Mouse (Mus musculus): Measurements from ENCODE around the gene Wdr44. TPM values are rescaled to one million over a fixed set of nuclear protein-coding genes. Genes with fewer than 3 reads are reported as not detected.

Wdr44 gene
- 1 to 10 TPM; 9.1 to 9.3 TPM for total RNA-seq (2021)
- 2.1 and 2.7 TPM in 2 replicates for polyA plus RNA-seq (2012; rRNA removed)
- long read RNA-seq, full-length matches to known transcripts: 9 of 16 reads
- long read RNA-seq, partial matches to known transcripts: 4 of 16 reads
- long read RNA-seq, other reads (novel, unspliced or antisense): 3 of 16 reads

GRCm38 (mm10) chrX:23692722-23693442, at the start of gene Wdr44:
Gene Wdr44, plus strand, starts transcription at chrX:23693051.
- DNase-seq: peak; percentile 95
- intact Hi-C loops (cut with DNase I): loop anchor here (5.0 kb wide), 2 partner anchors 74 to 326 kb away; partner anchors contain the start of gene Klhl13
- 7% methylated on average over 50 of the region's 51 CpGs for WGBS
- Histone ChIP-seq H3K4me1 (ENCODE audit: control insufficient read depth, insufficient read depth, low read length) (no peaks in the 10 kb centered on the region; the same call in 1 of the 2 replicates), H3K4me3 (peak within 1 kb of the TSS; percentile 75), H3K9ac (ENCODE audit: low read depth, low read length) (peak within 1 kb of the TSS; percentile 88), H3K36me3 (ENCODE audit: control insufficient read depth, insufficient read depth, low read length) (no peaks in the 10 kb centered on the region), H3K27ac (peak within 1 kb of the TSS; percentile 90), H3K27me3 (ENCODE audit: control insufficient read depth, insufficient read depth, low read length) (no peaks in the 10 kb centered on the region), H3K79me2 (replicated peaks; ENCODE audit: control insufficient read depth, insufficient read depth, low read length) (no peaks in the 10 kb centered on the region)
- peak; percentile 75 for TF ChIP-seq POLR2A (IDR thresholded peaks at IDR 0.05; ENCODE audit: insufficient read depth, low read depth, low read length)
- no peak for TF ChIP-seq EP300 (IDR thresholded peaks at IDR 0.05; ENCODE audit: insufficient read depth, low read depth, low read length)

DNA sequence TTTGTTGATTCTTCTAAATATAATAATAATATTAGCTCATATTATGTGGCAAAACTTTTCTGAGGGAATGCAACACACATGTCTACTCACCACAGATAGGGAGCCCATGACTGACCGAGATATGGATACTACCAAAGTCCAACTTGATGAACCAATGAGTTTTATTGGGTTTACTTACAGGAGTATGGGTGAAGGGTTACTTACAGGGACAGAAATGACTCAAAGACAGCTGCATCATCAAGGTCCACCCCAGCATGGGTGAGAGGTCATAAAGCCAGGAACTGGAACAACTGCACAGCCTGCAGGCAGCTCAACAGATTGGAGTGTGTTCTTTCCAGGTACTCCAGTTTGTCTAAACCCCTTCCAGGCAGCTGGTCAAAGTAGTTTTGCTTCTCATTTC, 44.5 kb upstream of the Wdr44 start:
- H3K27ac ChIP-seq: no peak overlapping the region
- H3K27me3 ChIP-seq (ENCODE audit: control insufficient read depth, insufficient read depth, low read length): no peaks in the 10 kb centered on the region
- DNase-seq: no peak
- no peak overlapping the region for H3K4me3 ChIP-seq
- H3K79me2 ChIP-seq (replicated peaks; ENCODE audit: control insufficient read depth, insufficient read depth, low read length): no peaks in the 10 kb centered on the region
- 79% methylated on average over 1 of the region's 1 CpGs for WGBS
- TF ChIP-seq EP300 (IDR thresholded peaks at IDR 0.05; ENCODE audit: insufficient read depth, low read depth, low read length): no peak
- TF ChIP-seq CTCF (IDR thresholded peaks at IDR 0.05): no peak
- no peak for TF ChIP-seq POLR2A (IDR thresholded peaks at IDR 0.05; ENCODE audit: insufficient read depth, low read depth, low read length)
- intact Hi-C loops (cut with DNase I): no loop called here
- no peaks in the 10 kb centered on the region for H3K36me3 ChIP-seq (ENCODE audit: control insufficient read depth, insufficient read depth, low read length)
- H3K4me1 ChIP-seq (ENCODE audit: control insufficient read depth, insufficient read depth, low read length): no peaks in the 10 kb centered on the region
- H3K9ac ChIP-seq (ENCODE audit: low read depth, low read length): no peak overlapping the region

DNA sequence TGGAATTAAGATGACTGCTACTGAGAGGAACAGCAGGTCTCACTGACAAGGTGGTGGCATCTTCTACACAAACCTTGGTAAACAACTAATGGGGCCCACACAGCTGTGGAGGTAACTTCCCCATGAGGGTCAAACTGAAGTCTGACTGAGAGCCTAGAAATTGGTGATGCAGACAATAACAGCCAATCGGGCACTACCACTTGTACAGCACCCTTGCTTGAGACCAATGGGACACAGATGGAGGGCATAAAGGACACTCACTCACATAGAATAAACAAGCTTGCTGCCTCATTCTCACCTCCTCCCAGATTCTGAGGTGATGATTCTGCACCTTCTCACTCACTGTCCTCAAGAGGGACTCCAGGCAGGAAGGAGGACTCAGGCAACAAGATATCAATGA, 30.6 kb upstream of the Wdr44 start:
- Histone ChIP-seq H3K27ac (no peak overlapping the region), H3K36me3 (ENCODE audit: control insufficient read depth, insufficient read depth, low read length) (no peaks in the 10 kb centered on the region), H3K4me1 (ENCODE audit: control insufficient read depth, insufficient read depth, low read length) (no peaks in the 10 kb centered on the region), H3K79me2 (replicated peaks; ENCODE audit: control insufficient read depth, insufficient read depth, low read length) (no peaks in the 10 kb centered on the region), H3K4me3 (no peak overlapping the region), H3K27me3 (ENCODE audit: control insufficient read depth, insufficient read depth, low read length) (no peaks in the 10 kb centered on the region), H3K9ac (ENCODE audit: low read depth, low read length) (no peak overlapping the region)
- intact Hi-C loops (cut with DNase I): no loop called here
- DNase-seq: no peak
- WGBS: 93% methylated on average over 1 of the region's 1 CpGs
- TF ChIP-seq POLR2A (IDR thresholded peaks at IDR 0.05; ENCODE audit: insufficient read depth, low read depth, low read length): no peak
- no peak for TF ChIP-seq CTCF (IDR thresholded peaks at IDR 0.05)
- no peak for TF ChIP-seq EP300 (IDR thresholded peaks at IDR 0.05; ENCODE audit: insufficient read depth, low read depth, low read length)

DNA sequence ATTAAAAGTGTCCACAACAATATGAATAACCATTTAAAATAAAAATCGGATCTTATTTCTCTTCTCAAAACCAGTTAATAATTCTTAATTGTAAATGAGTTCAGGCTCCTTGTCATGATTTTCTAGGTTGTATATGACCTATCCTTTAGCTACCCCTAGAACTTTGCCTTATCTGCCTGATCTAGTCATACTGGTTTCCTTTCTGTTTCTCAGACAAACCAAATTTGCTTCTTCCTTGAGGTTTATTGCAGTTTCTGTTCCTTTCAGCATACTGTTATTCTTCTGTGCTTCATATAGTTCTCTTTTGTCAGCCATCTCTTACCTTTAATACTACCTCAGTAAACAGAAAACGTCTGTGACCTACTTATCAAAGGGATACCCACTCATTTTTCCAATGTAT, 19.7 kb upstream of the Wdr44 start:
- no peak overlapping the region for H3K9ac ChIP-seq (ENCODE audit: low read depth, low read length)
- TF ChIP-seq EP300 (IDR thresholded peaks at IDR 0.05; ENCODE audit: insufficient read depth, low read depth, low read length) (no peak), POLR2A (IDR thresholded peaks at IDR 0.05; ENCODE audit: insufficient read depth, low read depth, low read length) (no peak), CTCF (IDR thresholded peaks at IDR 0.05) (no peak)
- H3K79me2 ChIP-seq (replicated peaks; ENCODE audit: control insufficient read depth, insufficient read depth, low read length): no peaks in the 10 kb centered on the region
- H3K27ac ChIP-seq: no peak overlapping the region
- no peaks in the 10 kb centered on the region for H3K4me1 ChIP-seq (ENCODE audit: control insufficient read depth, insufficient read depth, low read length)
- DNase-seq: no peak
- intact Hi-C loops (cut with DNase I): no loop called here
- no peak overlapping the region for H3K4me3 ChIP-seq
- no peaks in the 10 kb centered on the region for H3K27me3 ChIP-seq (ENCODE audit: control insufficient read depth, insufficient read depth, low read length)
- 78% methylated on average over 2 of the region's 2 CpGs for WGBS
- H3K36me3 ChIP-seq (ENCODE audit: control insufficient read depth, insufficient read depth, low read length): no peaks in the 10 kb centered on the region

DNA sequence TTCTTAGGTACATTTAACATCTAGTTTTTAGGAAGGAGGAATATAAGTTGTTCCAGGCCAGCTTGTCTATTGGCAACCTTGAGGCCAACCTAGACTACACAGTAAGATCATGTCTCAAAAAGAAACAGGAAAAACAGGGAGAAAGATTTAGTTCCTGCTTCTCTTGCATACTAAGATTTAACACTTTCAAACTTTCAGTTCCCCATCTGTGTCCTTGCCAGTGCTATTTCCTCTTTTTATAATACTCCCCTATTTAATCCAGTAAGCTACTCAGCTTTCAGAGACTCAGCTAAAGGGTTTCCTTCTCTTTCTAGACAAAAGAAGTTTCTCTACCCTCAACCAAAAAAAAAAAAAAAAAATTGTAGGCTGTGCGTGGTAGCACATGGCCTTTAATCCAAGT, 17.4 kb upstream of the Wdr44 start:
- intact Hi-C loops (cut with DNase I): no loop called here
- no peak overlapping the region for H3K27ac ChIP-seq
- H3K4me1 ChIP-seq (ENCODE audit: control insufficient read depth, insufficient read depth, low read length): no peaks in the 10 kb centered on the region
- H3K27me3 ChIP-seq (ENCODE audit: control insufficient read depth, insufficient read depth, low read length): no peaks in the 10 kb centered on the region
- no peaks in the 10 kb centered on the region for H3K36me3 ChIP-seq (ENCODE audit: control insufficient read depth, insufficient read depth, low read length)
- no peak overlapping the region for H3K9ac ChIP-seq (ENCODE audit: low read depth, low read length)
- TF ChIP-seq EP300 (IDR thresholded peaks at IDR 0.05; ENCODE audit: insufficient read depth, low read depth, low read length): no peak
- no peak for TF ChIP-seq POLR2A (IDR thresholded peaks at IDR 0.05; ENCODE audit: insufficient read depth, low read depth, low read length)
- no peak for TF ChIP-seq CTCF (IDR thresholded peaks at IDR 0.05)
- no peaks in the 10 kb centered on the region for H3K79me2 ChIP-seq (replicated peaks; ENCODE audit: control insufficient read depth, insufficient read depth, low read length)
- 80% methylated on average over 1 of the region's 1 CpGs for WGBS
- no peak for DNase-seq
- H3K4me3 ChIP-seq: no peak overlapping the region

- Histone ChIP-seq H3K4me3 (no peak overlapping the region), H3K27ac (no peak overlapping the region)
- WGBS: 59% methylated on average over 2 of the region's 2 CpGs
Observed at GRCm38 (mm10) chrX:23676583-23676982, 16.3 kb upstream of the Wdr44 start.

More at GRCm38 (mm10) chrX:23676583-23676982, 16.3 kb upstream of the Wdr44 start:
- Histone ChIP-seq H3K4me1 (ENCODE audit: control insufficient read depth, insufficient read depth, low read length) (no peaks in the 10 kb centered on the region), H3K27me3 (ENCODE audit: control insufficient read depth, insufficient read depth, low read length) (no peaks in the 10 kb centered on the region), H3K36me3 (ENCODE audit: control insufficient read depth, insufficient read depth, low read length) (no peaks in the 10 kb centered on the region), H3K9ac (ENCODE audit: low read depth, low read length) (no peak overlapping the region), H3K79me2 (replicated peaks; ENCODE audit: control insufficient read depth, insufficient read depth, low read length) (no peaks in the 10 kb centered on the region)
- intact Hi-C loops (cut with DNase I): no loop called here
- DNase-seq: no peak
- no peak for TF ChIP-seq CTCF (IDR thresholded peaks at IDR 0.05)
- no peak for TF ChIP-seq EP300 (IDR thresholded peaks at IDR 0.05; ENCODE audit: insufficient read depth, low read depth, low read length)
- TF ChIP-seq POLR2A (IDR thresholded peaks at IDR 0.05; ENCODE audit: insufficient read depth, low read depth, low read length): no peak

All from heart, adult 2 months (tissue).